Mouse (Mus musculus) neural tube, embryonic 14.5 days (tissue): ENCODE data around the gene 1190005I06Rik. TPM values are rescaled to one million over a fixed set of nuclear protein-coding genes. Genes with fewer than 3 reads are reported as not detected.

Experiments
- ATAC-seq: fragments of 200-750 bp; cut with Nextera tagmentation; 2 replicates; pipeline ENCODE4 v1.8.0; 2017; ENCODE audit warnings: low read depth, mild to moderate bottlenecking, moderate TSS enrichment, moderate library complexity
- H3K27ac ChIP-seq: fragments of 300-500 bp; sonication (generic); 2 replicates; pipeline ENCODE4 v1.5.1; 2014; ENCODE audit warnings: low read depth, mild to moderate bottlenecking, control low read depth, low read length, moderate library complexity, mixed read lengths
- H3K27me3 ChIP-seq: fragments of 300-500 bp; sonication (generic); 2 replicates; pipeline ENCODE4 v1.6.1; 2014; ENCODE audit warnings: low read length; ENCODE audit not compliant: control insufficient read depth, insufficient read depth
- H3K36me3 ChIP-seq: fragments of 300-500 bp; sonication (generic); 2 replicates; pipeline ENCODE4 v1.6.1; 2014; ENCODE audit warnings: low read length, mixed read lengths; ENCODE audit not compliant: control insufficient read depth, insufficient read depth
- H3K4me1 ChIP-seq: fragments of 300-500 bp; sonication (generic); 2 replicates; pipeline ENCODE4 v1.6.1; 2014; ENCODE audit warnings: low read length; ENCODE audit not compliant: control insufficient read depth, insufficient read depth
- H3K4me2 ChIP-seq: fragments of 300-500 bp; sonication (generic); 2 replicates; pipeline ENCODE4 v1.6.1; 2014; ENCODE audit warnings: mild to moderate bottlenecking, low read depth, low read length, control low read depth
- H3K4me3 ChIP-seq: fragments of 300-500 bp; sonication (generic); 2 replicates; pipeline ENCODE4 v1.5.1; 2014; ENCODE audit warnings: low read depth, low read length, control low read depth, mixed read lengths
- H3K9ac ChIP-seq: fragments of 300-500 bp; sonication (generic); replicated peaks from 2 replicates; pipeline ENCODE4 v1.6.1; 2014; ENCODE audit warnings: low read depth, mild to moderate bottlenecking, control low read depth, low read length, mixed read lengths
- H3K9me3 ChIP-seq: fragments of 300-500 bp; sonication (generic); 2 replicates; pipeline ENCODE4 v1.6.1; 2016; ENCODE audit warnings: low read length; ENCODE audit not compliant: control insufficient read depth
- WGBS: fragments of 180-500 bp; shearing (Covaris S2); extraction: QIAGEN DNeasy Blood & Tissue Kit; methylation state at CpG from one replicate; pipeline ENCODE4 v1.1.7; 2014; 5-methylcytosine and 5-hydroxymethylcytosine counted together
- polyA plus RNA-seq: library from polyadenylated mRNA; unstranded; fragments of >200 nt; fragmentation: Nextera tagmentation; extraction: Ambion mirVana; gene quantifications from 2 replicates; pipeline ENCODE4 v1.2.1, GENCODE M21; 2014

The 1190005I06Rik gene
- polyA plus RNA-seq, 1 experiment from 2014 or later, result 10.0 TPM

- H3K4me1 ChIP-seq, result peaks cover 37% of the 10 kb centered on the region
- H3K36me3 ChIP-seq, result peaks cover 42% of the 10 kb centered on the region
- no peak overlapping the region for H3K4me3 ChIP-seq
- WGBS, result 97% methylated on average over 17 of the region's 17 CpGs
- ATAC-seq, result no peak
- no peaks in the 10 kb centered on the region for H3K27me3 ChIP-seq
- no peaks in the 10 kb centered on the region for H3K9me3 ChIP-seq
- H3K27ac ChIP-seq, result no peak overlapping the region
- H3K4me2 ChIP-seq, result no peak overlapping the region
- no peak overlapping the region for H3K9ac ChIP-seq
Observed at GRCm38 (mm10) chr8:120567731-120568130, 79.7 kb downstream of the 1190005I06Rik start.

- 53% methylated on average over 8 of the region's 8 CpGs for WGBS
- Histone ChIP-seq H3K27me3 (no peaks in the 10 kb centered on the region), H3K27ac (no peak overlapping the region; the same call in 1 of the 2 replicates), H3K4me3 (no peak overlapping the region), H3K9me3 (no peaks in the 10 kb centered on the region), H3K9ac (no peak overlapping the region), H3K4me2 (no peak overlapping the region), H3K4me1 (peaks cover 42% of the 10 kb centered on the region), H3K36me3 (peaks cover 34% of the 10 kb centered on the region)
- no peak for ATAC-seq
Observed at GRCm38 (mm10) chr8:120566681-120567080, 80.8 kb downstream of the 1190005I06Rik start.

GRCm38 (mm10) chr8:120565151-120565711 lies 82.2 kb downstream of the 1190005I06Rik start:
- H3K36me3 ChIP-seq, result peaks cover 24% of the 10 kb centered on the region
- H3K4me3 ChIP-seq, result no peak overlapping the region
- WGBS, result 7% methylated on average over 7 of the region's 7 CpGs
- H3K4me1 ChIP-seq, result peaks cover 55% of the 10 kb centered on the region
- ATAC-seq, result peak; percentile 12; the same call in 1 of the 2 replicates
- H3K27ac ChIP-seq, result peak overlapping the region; percentile 81
- H3K4me2 ChIP-seq, result no peak overlapping the region
- H3K9ac ChIP-seq, result no peak overlapping the region
- no peaks in the 10 kb centered on the region for H3K27me3 ChIP-seq
- H3K9me3 ChIP-seq, result no peaks in the 10 kb centered on the region

- peak; percentile 47; the same call in 1 of the 2 replicates for ATAC-seq
- Histone ChIP-seq H3K9ac (no peak overlapping the region), H3K4me1 (peaks cover 66% of the 10 kb centered on the region), H3K4me2 (0 out of 2 replicates have a peak overlapping the region, but pooled peaks have one; percentile 16), H3K36me3 (peaks cover 14% of the 10 kb centered on the region), H3K9me3 (no peaks in the 10 kb centered on the region), H3K4me3 (no peak overlapping the region), H3K27me3 (no peaks in the 10 kb centered on the region), H3K27ac (peak overlapping the region; percentile 81)
- 11% methylated on average over 20 of the region's 20 CpGs for WGBS
Observed at GRCm38 (mm10) chr8:120563851-120564837, 83.3 kb downstream of the 1190005I06Rik start.

GRCm38 (mm10) chr8:120563348-120563724 lies 84.1 kb downstream of the 1190005I06Rik start:
- no peak overlapping the region for H3K4me3 ChIP-seq
- no peak overlapping the region for H3K9ac ChIP-seq
- no peaks in the 10 kb centered on the region for H3K9me3 ChIP-seq
- peaks cover 73% of the 10 kb centered on the region for H3K4me1 ChIP-seq
- WGBS, result 9% methylated on average over 8 of the region's 8 CpGs
- ATAC-seq, result 0 out of 2 replicates have a peak, but pooled peaks have one; percentile 15
- H3K4me2 ChIP-seq, result no peak overlapping the region
- H3K27ac ChIP-seq, result peak overlapping the region; percentile 81
- no peaks in the 10 kb centered on the region for H3K27me3 ChIP-seq
- H3K36me3 ChIP-seq, result peaks cover 8% of the 10 kb centered on the region

- no peak overlapping the region for H3K4me3 ChIP-seq
- H3K4me1 ChIP-seq, result peaks cover 78% of the 10 kb centered on the region
- H3K4me2 ChIP-seq, result no peak overlapping the region
- 72% methylated on average over 18 of the region's 18 CpGs for WGBS
- H3K9ac ChIP-seq, result no peak overlapping the region; the same call in 1 of the 2 replicates
- ATAC-seq, result no peak
- no peaks in the 10 kb centered on the region for H3K27me3 ChIP-seq
- no peaks in the 10 kb centered on the region for H3K9me3 ChIP-seq
- H3K27ac ChIP-seq, result peak overlapping the region; percentile 81
- peaks cover 5% of the 10 kb centered on the region; the same call in 1 of the 2 replicates for H3K36me3 ChIP-seq
Observed at GRCm38 (mm10) chr8:120562680-120563347, 84.6 kb downstream of the 1190005I06Rik start.

GRCm38 (mm10) chr8:120561539-120562435 lies 85.6 kb downstream of the 1190005I06Rik start:
- H3K9ac ChIP-seq, result no peak overlapping the region
- no peaks in the 10 kb centered on the region for H3K27me3 ChIP-seq
- no peaks in the 10 kb centered on the region for H3K36me3 ChIP-seq
- H3K9me3 ChIP-seq, result no peaks in the 10 kb centered on the region
- peaks cover 89% of the 10 kb centered on the region for H3K4me1 ChIP-seq
- no peak overlapping the region for H3K4me3 ChIP-seq
- WGBS, result 81% methylated on average over 22 of the region's 22 CpGs
- no peak overlapping the region; the same call in 1 of the 2 replicates for H3K27ac ChIP-seq
- ATAC-seq, result no peak
- H3K4me2 ChIP-seq, result no peak overlapping the region

- 58% methylated on average over 5 of the region's 5 CpGs for WGBS
- no peak for ATAC-seq
- Histone ChIP-seq H3K9ac (no peak overlapping the region), H3K4me1 (peaks cover 91% of the 10 kb centered on the region), H3K27me3 (no peaks in the 10 kb centered on the region), H3K4me2 (no peak overlapping the region), H3K4me3 (no peak overlapping the region), H3K27ac (peak overlapping the region; percentile 34; the same call in 1 of the 2 replicates), H3K36me3 (no peaks in the 10 kb centered on the region), H3K9me3 (no peaks in the 10 kb centered on the region)
Observed at GRCm38 (mm10) chr8:120560535-120560934, 86.9 kb downstream of the 1190005I06Rik start.
